Mouse (Mus musculus): ENCODE measurements around the gene Cd4. TPM values are rescaled to one million over a fixed set of nuclear protein-coding genes. Genes with fewer than 3 reads are reported as not detected.
"Not testable (repeated sequence)": the region's sequence is repeated elsewhere in the genome, so short reads cannot be mapped to it uniquely, and the experiment has no call there.

Gene Cd4
- polyA plus RNA-seq, 1 experiment from 2014 or later: 0.07 TPM

DNA sequence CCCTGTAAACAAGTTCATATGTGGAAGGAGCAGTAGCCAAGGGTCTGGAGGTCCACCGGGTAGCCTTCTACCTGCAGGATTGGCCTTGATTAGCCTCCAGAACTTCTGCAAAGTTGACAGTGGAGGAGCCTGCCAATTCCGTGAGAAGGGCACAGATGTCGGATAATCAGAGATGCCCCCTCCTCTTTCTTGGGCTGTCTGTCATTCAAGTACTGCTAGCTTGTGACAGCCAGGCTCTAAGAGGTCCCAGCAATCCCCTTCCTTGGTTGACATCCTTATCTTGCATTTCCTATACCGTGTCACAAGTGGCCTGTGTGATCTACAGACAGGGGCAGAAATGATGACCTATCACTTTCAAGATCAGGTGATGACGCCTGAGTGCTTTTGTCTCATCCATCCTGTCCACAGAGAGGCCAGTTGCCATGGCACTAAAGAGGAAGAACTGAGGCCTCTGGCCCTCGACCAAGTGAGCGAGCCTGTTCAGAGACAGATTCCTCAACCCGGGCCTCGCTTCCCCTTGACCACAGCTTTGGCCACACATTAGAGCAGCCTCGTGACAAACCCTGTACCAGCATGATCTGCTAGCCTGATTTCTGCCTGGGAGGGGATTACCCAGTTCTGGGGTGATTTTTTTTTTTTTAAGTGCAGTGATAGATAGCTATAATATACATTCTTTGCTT is 12.9 kb upstream of the Cd4 start:
- no peak overlapping the region for H3K27ac ChIP-seq
- H3K36me3 ChIP-seq: no peaks in the 10 kb centered on the region
- ATAC-seq: no peak
- no peak overlapping the region for H3K9ac ChIP-seq (replicated peaks)
- no peaks in the 10 kb centered on the region for H3K9me3 ChIP-seq
- H3K4me3 ChIP-seq (replicated peaks): no peak overlapping the region
- H3K4me2 ChIP-seq (replicated peaks): no peak overlapping the region
- peaks cover 28% of the 10 kb centered on the region for H3K4me1 ChIP-seq (replicated peaks)
- no peaks in the 10 kb centered on the region for H3K27me3 ChIP-seq
- 42% methylated on average over 10 of the region's 10 CpGs for WGBS

GRCm38 (mm10) chr6:124900056-124900800 is 12.2 kb upstream of the Cd4 start:
- Histone ChIP-seq H3K4me1 (replicated peaks) (peaks cover 23% of the 10 kb centered on the region), H3K27me3 (no peaks in the 10 kb centered on the region), H3K27ac (no peak overlapping the region), H3K9me3 (no peaks in the 10 kb centered on the region), H3K36me3 (no peaks in the 10 kb centered on the region), H3K9ac (replicated peaks) (no peak overlapping the region), H3K4me2 (replicated peaks) (no peak overlapping the region), H3K4me3 (replicated peaks) (no peak overlapping the region)
- ATAC-seq: no peak
- 48% methylated on average over 8 of the region's 8 CpGs for WGBS

DNA sequence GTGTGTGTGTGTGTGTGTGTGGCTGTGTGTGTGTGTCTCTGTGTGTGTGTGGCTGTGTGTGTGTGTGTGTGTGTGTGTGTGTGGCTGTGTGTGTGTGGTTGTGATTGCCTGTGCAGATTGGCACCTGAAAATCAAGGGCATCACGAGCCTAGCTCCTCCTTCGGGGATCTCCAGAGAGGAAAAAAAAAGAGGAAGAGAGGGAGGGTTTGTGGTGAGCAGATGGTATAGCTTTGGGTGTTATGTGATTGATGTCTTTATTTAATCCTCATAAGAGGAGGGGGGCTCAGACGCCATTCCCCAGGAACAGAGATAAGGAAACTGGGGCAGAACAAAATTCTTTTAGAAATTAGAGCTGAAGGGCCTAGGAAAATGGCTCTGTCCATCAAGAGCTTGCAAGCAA is 10.3 kb upstream of the Cd4 start:
- Histone ChIP-seq H3K4me3 (replicated peaks) (no peak overlapping the region), H3K27ac (no peak overlapping the region), H3K4me2 (replicated peaks) (no peak overlapping the region), H3K4me1 (replicated peaks) (peaks cover 12% of the 10 kb centered on the region), H3K9me3 (no peaks in the 10 kb centered on the region), H3K27me3 (no peaks in the 10 kb centered on the region), H3K36me3 (no peaks in the 10 kb centered on the region), H3K9ac (replicated peaks) (no peak overlapping the region)
- WGBS: 30% methylated on average over 3 of the region's 3 CpGs
- no peak for ATAC-seq

GRCm38 (mm10) chr6:124894113-124894512 is 6.1 kb upstream of the Cd4 start:
- not testable (repeated sequence) for H3K9me3 ChIP-seq; H3K9ac ChIP-seq (replicated peaks)
- WGBS: 90% methylated on average over 2 of the region's 2 CpGs

GRCm38 (mm10) chr6:124890997-124891396 is 3.0 kb upstream of the Cd4 start:
- Histone ChIP-seq H3K9ac (replicated peaks) (no peak overlapping the region), H3K4me2 (replicated peaks) (no peak overlapping the region), H3K36me3 (no peaks in the 10 kb centered on the region), H3K4me3 (replicated peaks) (no peak overlapping the region), H3K4me1 (replicated peaks) (no peaks in the 10 kb centered on the region), H3K9me3 (no peaks in the 10 kb centered on the region), H3K27ac (no peak overlapping the region), H3K27me3 (no peaks in the 10 kb centered on the region)
- WGBS: 60% methylated on average over 6 of the region's 6 CpGs
- no peak for ATAC-seq

More at GRCm38 (mm10) chr6:124894113-124894512, 6.1 kb upstream of the Cd4 start:
- not testable (repeated sequence) for H3K36me3 ChIP-seq; H3K4me2 ChIP-seq (replicated peaks); H3K27me3 ChIP-seq; H3K27ac ChIP-seq; ATAC-seq; H3K4me1 ChIP-seq (replicated peaks); H3K4me3 ChIP-seq (replicated peaks)

GRCm38 (mm10) chr6:124888555-124889125 is 619 bp upstream of the Cd4 start:
- H3K9me3 ChIP-seq: no peaks in the 10 kb centered on the region
- H3K4me3 ChIP-seq (replicated peaks): no peak overlapping the region
- H3K27me3 ChIP-seq: no peaks in the 10 kb centered on the region
- H3K4me2 ChIP-seq (replicated peaks): no peak overlapping the region
- ATAC-seq: no peak
- no peak overlapping the region for H3K9ac ChIP-seq (replicated peaks)
- H3K36me3 ChIP-seq: no peaks in the 10 kb centered on the region
- no peaks in the 10 kb centered on the region for H3K4me1 ChIP-seq (replicated peaks)
- 92% methylated on average over 6 of the region's 6 CpGs for WGBS
- no peak overlapping the region for H3K27ac ChIP-seq

GRCm38 (mm10) chr6:124885956-124886381 is 2.1 kb downstream of the Cd4 start:
- no peak overlapping the region for H3K4me2 ChIP-seq (replicated peaks)
- H3K27ac ChIP-seq: no peak overlapping the region
- no peaks in the 10 kb centered on the region for H3K4me1 ChIP-seq (replicated peaks)
- H3K4me3 ChIP-seq (replicated peaks): no peak overlapping the region
- WGBS: 94% methylated on average over 8 of the region's 8 CpGs
- H3K36me3 ChIP-seq: no peaks in the 10 kb centered on the region
- no peak overlapping the region for H3K9ac ChIP-seq (replicated peaks)
- no peaks in the 10 kb centered on the region for H3K9me3 ChIP-seq
- ATAC-seq: no peak
- no peaks in the 10 kb centered on the region for H3K27me3 ChIP-seq

DNA sequence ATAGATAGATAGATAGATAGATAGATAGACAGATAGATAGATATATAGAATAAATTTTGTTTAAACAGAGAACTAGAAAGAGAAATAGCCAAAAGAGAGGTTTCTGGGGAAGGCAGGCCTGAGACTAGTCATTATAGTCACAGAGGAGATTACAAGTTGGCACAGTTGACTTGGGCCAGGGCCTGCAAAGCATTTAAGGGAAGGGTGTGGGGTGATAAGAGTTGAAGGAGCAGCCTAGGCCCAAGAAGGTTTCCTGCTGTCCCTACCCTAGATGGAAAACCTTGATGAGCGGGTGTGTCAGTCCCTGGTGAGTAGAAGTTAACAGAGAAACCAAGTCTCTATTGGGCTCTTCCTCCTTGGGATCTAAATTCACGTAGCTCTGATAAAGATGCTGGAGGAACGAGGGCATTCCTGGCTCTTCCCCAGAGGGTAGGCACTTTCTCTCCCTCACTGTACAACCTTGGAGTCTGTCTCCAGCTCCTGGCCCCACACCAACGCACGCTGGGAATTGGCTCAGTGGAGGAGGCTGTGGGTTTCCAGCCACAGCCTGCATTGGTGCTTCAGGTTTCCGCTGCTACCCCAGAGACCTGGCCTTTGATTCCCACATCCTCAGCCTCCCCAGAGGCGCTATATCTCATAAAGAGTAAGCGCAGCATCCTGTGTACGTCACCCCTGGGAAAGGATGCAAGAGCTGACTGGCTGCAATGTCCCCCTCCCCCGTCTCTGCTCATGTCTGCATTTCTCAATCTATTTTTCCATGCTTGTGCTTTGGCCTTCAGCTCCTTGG is 3.1 kb downstream of the Cd4 start:
- WGBS: 80% methylated on average over 10 of the region's 10 CpGs
- ATAC-seq: no peak
- no peak overlapping the region for H3K4me2 ChIP-seq (replicated peaks)
- H3K4me1 ChIP-seq (replicated peaks): no peaks in the 10 kb centered on the region
- no peak overlapping the region for H3K27ac ChIP-seq
- no peaks in the 10 kb centered on the region for H3K9me3 ChIP-seq
- no peaks in the 10 kb centered on the region for H3K27me3 ChIP-seq
- no peaks in the 10 kb centered on the region for H3K36me3 ChIP-seq
- H3K4me3 ChIP-seq (replicated peaks): no peak overlapping the region
- no peak overlapping the region for H3K9ac ChIP-seq (replicated peaks)

DNA sequence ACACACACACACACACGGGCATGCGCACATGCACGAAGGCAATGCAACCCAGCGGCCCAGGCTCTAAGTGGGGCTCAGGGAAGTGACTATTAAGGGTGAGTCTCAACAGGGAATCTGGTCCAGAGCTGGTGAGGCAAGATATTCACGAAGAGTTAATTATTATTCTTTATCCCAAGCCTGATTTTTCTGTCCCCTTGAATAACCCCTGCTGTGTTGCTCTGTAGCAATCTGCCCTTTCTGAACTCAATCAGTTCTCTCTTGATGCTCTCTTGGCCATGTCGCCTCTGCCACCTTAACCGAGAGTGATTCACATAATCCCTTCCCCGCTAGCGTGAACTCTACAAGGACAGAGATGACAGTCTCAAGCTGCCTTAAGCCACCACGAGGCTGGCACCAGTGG is 4.7 kb downstream of the Cd4 start:
- Histone ChIP-seq H3K36me3 (no peaks in the 10 kb centered on the region), H3K27ac (no peak overlapping the region), H3K4me3 (replicated peaks) (no peak overlapping the region), H3K4me1 (replicated peaks) (no peaks in the 10 kb centered on the region), H3K9me3 (no peaks in the 10 kb centered on the region), H3K9ac (replicated peaks) (no peak overlapping the region), H3K27me3 (no peaks in the 10 kb centered on the region), H3K4me2 (replicated peaks) (no peak overlapping the region)
- WGBS: 70% methylated on average over 10 of the region's 10 CpGs
- ATAC-seq: no peak

GRCm38 (mm10) chr6:124881821-124882220 is 6.2 kb downstream of the Cd4 start:
- 93% methylated on average over 9 of the region's 9 CpGs for WGBS
- Histone ChIP-seq H3K9ac (replicated peaks) (no peak overlapping the region), H3K9me3 (no peaks in the 10 kb centered on the region), H3K27me3 (no peaks in the 10 kb centered on the region), H3K36me3 (no peaks in the 10 kb centered on the region), H3K4me1 (replicated peaks) (no peaks in the 10 kb centered on the region), H3K27ac (no peak overlapping the region), H3K4me2 (replicated peaks) (no peak overlapping the region), H3K4me3 (replicated peaks) (no peak overlapping the region)
- no peak for ATAC-seq

DNA sequence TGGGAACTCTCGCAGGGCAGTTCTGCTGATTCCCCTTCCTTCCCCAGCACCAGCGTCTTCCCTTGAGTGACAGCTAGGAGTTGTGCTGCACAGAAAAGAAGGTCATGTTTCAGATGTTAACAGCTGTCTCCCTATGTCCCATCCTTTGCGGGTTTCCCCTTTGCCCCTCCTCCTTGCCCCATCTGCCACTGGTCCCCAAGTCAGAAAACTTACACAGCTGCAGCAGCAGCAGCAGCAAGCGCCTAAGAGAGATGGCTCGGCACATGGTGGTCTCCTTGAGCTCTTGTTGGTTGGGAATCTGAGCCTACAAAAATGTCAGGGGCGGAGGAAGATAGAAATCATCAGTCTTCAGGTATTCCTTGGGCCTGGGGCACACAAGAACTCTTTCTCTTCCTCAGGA is 8.6 kb downstream of the Cd4 start:
- WGBS: 72% methylated on average over 6 of the region's 6 CpGs
- no peak overlapping the region for H3K4me3 ChIP-seq (replicated peaks)
- no peak for ATAC-seq

GRCm38 (mm10) chr6:124874348-124874747 is 13.7 kb downstream of the Cd4 start:
- no peak overlapping the region for H3K27ac ChIP-seq
- H3K27me3 ChIP-seq: no peaks in the 10 kb centered on the region
- H3K9ac ChIP-seq (replicated peaks): no peak overlapping the region
- H3K4me1 ChIP-seq (replicated peaks): no peaks in the 10 kb centered on the region
- H3K4me2 ChIP-seq (replicated peaks): no peak overlapping the region
- H3K4me3 ChIP-seq (replicated peaks): no peak overlapping the region
- no peaks in the 10 kb centered on the region for H3K36me3 ChIP-seq
- ATAC-seq: no peak
- WGBS: 58% methylated on average over 2 of the region's 3 CpGs
- H3K9me3 ChIP-seq: no peaks in the 10 kb centered on the region

More for the DNA sequence above, 8.6 kb downstream of the Cd4 start:
- no peak overlapping the region for H3K27ac ChIP-seq
- H3K27me3 ChIP-seq: no peaks in the 10 kb centered on the region
- no peak overlapping the region for H3K9ac ChIP-seq (replicated peaks)
- no peaks in the 10 kb centered on the region for H3K4me1 ChIP-seq (replicated peaks)
- no peaks in the 10 kb centered on the region for H3K36me3 ChIP-seq
- H3K4me2 ChIP-seq (replicated peaks): no peak overlapping the region
- H3K9me3 ChIP-seq: no peaks in the 10 kb centered on the region

Measured in midbrain, embryonic 13.5 days (tissue).